ENCODE assay signal across 27 mouse cellular contexts in genomic region chr4:128275586-128275985, GRCm38 (mm10). TPM values are rescaled to one million over a fixed set of nuclear protein-coding genes. Genes with fewer than 3 reads are reported as not detected.
DNase-seq lines count a peak whose midpoint lies in the region; ATAC-seq and TF ChIP-seq lines count a peak whose summit lies in the region.
"Had no signal": no experiment of that assay in that cellular context is flagged by ENCODE, and none has a peak within 500 bp of the region (broad histone marks: within the 10 kb centered on the region; RNA-seq: fewer than 3 reads in every experiment).

No protein-coding gene starts in this region.

- H3K4me1 ChIP-seq in midbrain, embryonic 14.5 days (ENCODE audit: control insufficient read depth, insufficient read depth, low read length) = 0 out of 2 replicates have a peak, but pooled peaks cover 4% of the 10 kb centered on the region
- H3K4me1 ChIP-seq in midbrain, embryonic 10.5 days = peaks cover 2% of the 10 kb centered on the region; the same call in 1 of the 2 replicates
- peaks cover 37% of the 10 kb centered on the region for H3K4me1 ChIP-seq in olfactory bulb, adult 2 months (ENCODE audit: control insufficient read depth, insufficient read depth, low read length)
- H3K4me1 ChIP-seq in kidney, embryonic 15.5 days = peaks cover under 1% of the 10 kb centered on the region; the same call in 1 of the 2 replicates
- H3K4me1 ChIP-seq: forebrain, embryonic 10.5 days had no signal

- H3K9me3 ChIP-seq in midbrain, embryonic 14.5 days (ENCODE audit: control insufficient read depth, low read length) = no peaks in the 10 kb centered on the region
- no peaks in the 10 kb centered on the region for H3K9me3 ChIP-seq in midbrain, embryonic 10.5 days (replicated peaks)
- no peaks in the 10 kb centered on the region for H3K9me3 ChIP-seq in kidney, embryonic 15.5 days (replicated peaks)
- H3K9me3 ChIP-seq: forebrain, embryonic 10.5 days; forebrain, embryonic 13.5 days; heart, embryonic 12.5 days; heart, embryonic 15.5 days; hindbrain, embryonic 15.5 days had no signal

- no peak for TF ChIP-seq CTCF in olfactory bulb, adult 2 months (IDR thresholded peaks at IDR 0.05; ENCODE audit: insufficient read depth, low read depth, low read length)

- no peak for DNase-seq in frontal cortex, postnatal 25 days (ENCODE audit: low spot score in 2 of 2)
- DNase-seq in midbrain, embryonic 14.5 days = no peak
- DNase-seq in midbrain, embryonic 10.5 days (ENCODE audit: low spot score) = no peak
- peak; percentile 13 for DNase-seq in R1 (ENCODE audit: low read depth, low spot score)
- DNase-seq in urinary bladder, adult 2 months (ENCODE audit: low spot score) = no peak
- DNase-seq: adrenal gland, postnatal 10 days; adrenal gland, postnatal 36 days; cerebellum, adult 11-12 months; cerebellum, adult 9-10 months; cerebellum, postnatal 14 days; gastrocnemius, postnatal 25 days; heart, adult 18-20 months; heart, postnatal 10 days; heart, postnatal 36 days had no signal

- no peak for TF ChIP-seq POLR2A in olfactory bulb, adult 2 months (IDR thresholded peaks at IDR 0.05; ENCODE audit: insufficient read depth, low read depth, low read length)

- no peak overlapping the region for H3K4me3 ChIP-seq in midbrain, embryonic 14.5 days (replicated peaks; ENCODE audit: low read depth, low read length)
- H3K4me3 ChIP-seq in midbrain, embryonic 10.5 days = no peak overlapping the region
- H3K4me3 ChIP-seq in olfactory bulb, adult 2 months (ENCODE audit: insufficient read depth, low read depth, low read length) = no peak overlapping the region
- no peak overlapping the region for H3K4me3 ChIP-seq in kidney, embryonic 15.5 days (replicated peaks)
- H3K4me3 ChIP-seq: forebrain, embryonic 10.5 days; forebrain, embryonic 13.5 days; heart, embryonic 12.5 days; heart, embryonic 15.5 days; hindbrain, embryonic 15.5 days had no signal

- no peaks in the 10 kb centered on the region for H3K27me3 ChIP-seq in midbrain, embryonic 14.5 days (ENCODE audit: control insufficient read depth, insufficient read depth, low read length)
- H3K27me3 ChIP-seq in midbrain, embryonic 10.5 days (ENCODE audit: low read depth, poor library complexity, severe bottlenecking) = no peaks in the 10 kb centered on the region
- H3K27me3 ChIP-seq in kidney, embryonic 15.5 days = no peaks in the 10 kb centered on the region
- H3K27me3 ChIP-seq: forebrain, embryonic 13.5 days; heart, embryonic 15.5 days; hindbrain, embryonic 15.5 days had no signal

- WGBS in midbrain, embryonic 14.5 days = 68% methylated on average over 6 of the region's 6 CpGs
- 78% methylated on average over 6 of the region's 6 CpGs for WGBS in midbrain, embryonic 10.5 days
- WGBS in olfactory bulb, adult 2 months = 29% methylated on average over 6 of the region's 6 CpGs
- 77% methylated on average over 6 of the region's 6 CpGs for WGBS in kidney, embryonic 15.5 days

- 0 out of 2 replicates have a peak overlapping the region, but pooled peaks have one; percentile 22 for H3K27ac ChIP-seq in midbrain, embryonic 14.5 days (replicated peaks; ENCODE audit: low read depth, low read length)
- H3K27ac ChIP-seq in midbrain, embryonic 10.5 days (replicated peaks) = no peak overlapping the region
- peak overlapping the region; percentile 61 for H3K27ac ChIP-seq in olfactory bulb, adult 2 months (ENCODE audit: insufficient read depth, low read depth, low read length)
- H3K27ac ChIP-seq in kidney, embryonic 15.5 days = no peak overlapping the region
- H3K27ac ChIP-seq: forebrain, embryonic 10.5 days; forebrain, embryonic 13.5 days; heart, embryonic 15.5 days; hindbrain, embryonic 15.5 days had no signal

- H3K4me2 ChIP-seq in midbrain, embryonic 14.5 days (ENCODE audit: low read length) = no peak overlapping the region
- H3K4me2 ChIP-seq in kidney, embryonic 15.5 days = no peak overlapping the region
- H3K4me2 ChIP-seq: forebrain, embryonic 13.5 days; heart, embryonic 12.5 days; heart, embryonic 15.5 days; hindbrain, embryonic 15.5 days had no signal

- H3K36me3 ChIP-seq in midbrain, embryonic 14.5 days (ENCODE audit: control insufficient read depth, insufficient read depth, low read length) = peaks cover 3% of the 10 kb centered on the region; the same call in 1 of the 2 replicates
- H3K36me3 ChIP-seq in midbrain, embryonic 10.5 days = no peaks in the 10 kb centered on the region
- no peaks in the 10 kb centered on the region for H3K36me3 ChIP-seq in kidney, embryonic 15.5 days
- H3K36me3 ChIP-seq: forebrain, embryonic 10.5 days; heart, embryonic 12.5 days; heart, embryonic 15.5 days; hindbrain, embryonic 15.5 days had no signal

- no peak overlapping the region for H3K9ac ChIP-seq in midbrain, embryonic 14.5 days (replicated peaks; ENCODE audit: low read length)
- no peak overlapping the region for H3K9ac ChIP-seq in kidney, embryonic 15.5 days
- H3K9ac ChIP-seq: forebrain, embryonic 13.5 days; heart, embryonic 12.5 days; heart, embryonic 15.5 days; hindbrain, embryonic 15.5 days had no signal

- ATAC-seq in frontal cortex, adult (ENCODE audit: low TSS enrichment) = peak; percentile 29; the same call in 1 of the 2 replicates
- no peak for ATAC-seq in midbrain, embryonic 14.5 days (ENCODE audit: low FRiP score, low TSS enrichment)
- ATAC-seq in kidney, embryonic 15.5 days (replicated peaks; ENCODE audit: low FRiP score) = no peak
- ATAC-seq: forebrain, embryonic 13.5 days; forebrain, embryonic 16.5 days had no signal

RNA-seq across cellular contexts. Expression of gene Hmgb4, which starts 14.8 kb away (rescaled TPM):
- 0.31 TPM in 1 of 2 replicates, not detected in the other for polyA plus RNA-seq in midbrain, embryonic 14.5 days (2014; fragmentation: Nextera tagmentation; extraction: Ambion mirVana)
- polyA plus RNA-seq in midbrain, embryonic 10.5 days (2016; fragmentation: Nextera tagmentation; extraction: Ambion mirVana) = not detected in 2 replicates
- not detected in 2 replicates for polyA plus RNA-seq in olfactory bulb, adult 2 months (2012; ENCODE audit: insufficient read depth, insufficient read length, low replicate concordance, missing spikeins)
- polyA plus RNA-seq in kidney, embryonic 15.5 days (2015; fragmentation: Nextera tagmentation; extraction: Ambion mirVana) = not detected in 2 replicates
- polyA plus RNA-seq in urinary bladder, adult 2 months (2012; rRNA removed) = not detected in 2 replicates
- polyA plus RNA-seq: embryonic facial prominence, embryonic 11.5 days; embryonic facial prominence, embryonic 14.5 days; forebrain, embryonic 10.5 days; forebrain, embryonic 13.5 days; forebrain, embryonic 16.5 days; frontal cortex, adult 2 months; heart, embryonic 12.5 days; heart, embryonic 15.5 days; hindbrain, embryonic 11.5 days; hindbrain, embryonic 15.5 days had no signal

Comparison
In these comparisons a context has a peak if more than half of its experiments do, and no peak if none do; other contexts are left out.
1. H3K27ac ChIP-seq: peak in midbrain, embryonic 14.5 days (single experiment) and olfactory bulb, adult 2 months (single experiment); none in midbrain, embryonic 10.5 days (single experiment) and kidney, embryonic 15.5 days (single experiment).